Mouse (Mus musculus) megakaryocyte progenitor cell, adult 5-6 weeks (primary cell): ENCODE measurements at regions not wholly inside any gene's neighbourhood (a gene's known extent, or its start where the extent isn't known, plus 50 kb on each side); places are given as distances from the start of the nearest gene placed in this dataset.
A peak's percentile ranks its signal among the peaks of the same experiment; 100 is the strongest.
"Not testable (repeated sequence)": the region's sequence is repeated elsewhere in the genome, so short reads cannot be mapped to it uniquely, and the experiment has no call there.

Source experiments
- ATAC-seq: replicated peaks from 2 replicates; pipeline ENCODE4 v1.8.0; 2016; ENCODE audit warnings: mild to moderate bottlenecking, moderate TSS enrichment, inconsistent platforms; ENCODE audit not compliant: poor library complexity

DNA sequence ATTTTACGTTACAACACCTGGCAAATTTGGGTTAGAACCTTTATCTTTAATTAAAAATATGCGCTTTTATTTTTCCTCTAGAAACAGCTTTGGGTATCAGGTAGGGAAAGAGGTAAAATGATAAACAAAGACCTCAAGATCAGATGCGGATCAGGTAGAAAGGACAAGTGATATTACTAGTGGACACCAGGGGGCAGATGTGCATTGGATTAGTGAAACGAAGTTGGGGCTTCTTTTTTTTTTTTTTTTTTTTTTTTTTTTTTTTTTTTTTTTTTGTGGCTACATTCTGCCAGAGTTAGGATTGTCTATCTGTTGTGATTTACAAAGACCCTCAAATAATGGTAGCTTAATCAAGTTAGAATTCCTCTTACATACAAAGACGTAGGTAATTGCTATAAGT, 153.8 kb downstream of the Cd109 start:
- peak; percentile 60; the same call in 1 of the 2 replicates for ATAC-seq

- ATAC-seq = no peak
Observed at GRCm38 (mm10) chr9:78773936-78774335, 158.6 kb downstream of the Cd109 start.

DNA sequence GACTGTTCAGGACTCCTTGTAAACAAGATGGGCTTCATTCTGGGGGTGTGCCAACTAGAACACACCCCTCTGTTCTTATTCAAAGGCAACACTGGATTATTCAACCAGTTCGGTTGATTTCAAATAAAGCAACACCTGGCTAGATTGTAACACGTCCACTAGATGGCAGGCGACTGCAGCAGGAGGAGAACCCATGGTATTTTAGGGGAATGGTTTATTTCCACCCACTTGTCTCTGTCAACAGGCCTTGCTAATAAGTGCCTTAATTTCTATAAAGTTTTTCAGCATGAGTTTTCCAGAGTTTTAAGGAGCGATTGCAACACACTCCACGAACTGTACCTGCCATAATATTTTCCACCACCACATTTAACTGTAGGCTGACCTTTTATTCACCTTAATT, 160.1 kb downstream of the Cd109 start:
- ATAC-seq = peak; percentile 58; the same call in 1 of the 2 replicates

- no peak for ATAC-seq
Observed at GRCm38 (mm10) chr9:78780595-78780994, 165.2 kb downstream of the Cd109 start.

- no peak for ATAC-seq
Observed at GRCm38 (mm10) chr9:78782297-78782696, 167.0 kb downstream of the Cd109 start.

- ATAC-seq = no peak
Observed at GRCm38 (mm10) chr9:78782860-78783259, 167.5 kb downstream of the Cd109 start.

- peak; percentile 72 for ATAC-seq
Observed at GRCm38 (mm10) chr9:78787866-78788265, 172.5 kb downstream of the Cd109 start.

- no peak for ATAC-seq
Observed at GRCm38 (mm10) chr9:78789703-78790102, 174.4 kb downstream of the Cd109 start.

- ATAC-seq = no peak
Observed at GRCm38 (mm10) chr9:78790155-78790554, 174.8 kb downstream of the Cd109 start.

DNA sequence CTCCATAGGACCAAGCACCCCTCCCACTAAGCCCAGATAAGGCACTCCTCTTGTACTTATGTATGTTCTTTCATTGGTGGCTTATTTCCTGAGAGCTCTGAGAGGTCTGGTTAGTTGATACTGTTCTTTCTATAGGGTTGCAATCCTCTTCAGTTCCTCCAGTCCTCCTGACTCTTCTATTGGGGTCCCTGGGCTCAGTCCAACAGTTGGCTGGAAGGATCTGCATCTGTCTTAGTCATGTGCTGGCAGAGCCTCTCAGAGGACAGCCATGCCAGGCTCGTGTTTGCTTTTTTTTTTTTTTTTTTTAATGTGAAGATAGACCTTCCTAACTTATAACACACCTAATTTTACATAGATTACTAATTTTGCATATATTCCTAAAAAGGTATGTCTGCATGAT, 180.5 kb downstream of the Cd109 start:
- no peak for ATAC-seq

DNA sequence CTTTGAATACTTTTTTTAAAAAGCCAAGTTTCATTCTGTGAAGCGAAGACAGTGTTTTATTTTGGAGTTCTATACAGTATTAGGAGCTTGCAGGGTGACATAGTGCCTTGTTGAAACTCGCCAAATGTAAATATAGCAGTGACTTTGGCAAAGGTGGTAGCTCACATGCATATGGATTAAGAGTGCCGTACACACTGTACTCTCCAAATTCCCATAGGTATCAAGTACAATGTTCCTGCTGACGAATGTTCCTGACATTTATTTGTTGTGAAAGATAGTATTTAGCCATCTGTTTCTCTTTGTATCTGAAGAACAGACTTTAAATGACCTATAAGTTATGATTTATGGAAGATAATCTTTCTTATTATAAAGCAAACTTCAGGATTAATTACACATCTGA, 201.9 kb downstream of the Cd109 start:
- ATAC-seq = no peak

DNA sequence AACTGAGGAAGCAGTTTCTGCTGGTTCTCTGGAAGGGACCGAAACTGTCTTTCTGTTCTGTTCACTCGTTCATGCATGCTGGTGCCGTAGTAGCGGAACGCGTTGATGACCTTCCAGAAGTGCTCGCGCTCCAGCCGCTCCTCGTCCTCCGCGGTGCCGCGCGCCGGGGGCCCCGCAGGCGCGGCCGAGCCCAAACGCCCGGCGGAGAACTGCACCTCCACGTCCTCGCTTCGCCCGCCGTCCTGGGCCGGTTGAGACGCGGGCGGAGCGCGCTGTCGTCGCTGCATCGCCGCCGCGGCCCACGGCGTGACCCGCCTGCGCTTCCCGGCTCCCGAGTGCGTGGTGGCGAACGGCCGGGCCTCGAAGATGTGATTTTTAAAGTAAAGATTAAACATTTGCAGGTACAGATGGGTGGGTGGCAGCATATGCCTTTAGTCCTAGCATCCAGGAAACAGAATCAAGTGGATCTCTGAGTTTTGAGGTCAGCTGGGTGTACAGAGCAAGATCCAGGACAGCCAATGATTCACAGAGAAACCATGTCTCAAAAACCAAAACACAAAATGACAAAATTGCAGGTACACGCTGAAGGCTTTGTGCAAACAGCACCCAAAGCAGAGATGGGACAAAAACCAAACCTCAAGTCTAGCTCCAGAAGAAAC, 206.3 kb downstream of the Cd109 start:
- ATAC-seq = peak; percentile 76

GRCm38 (mm10) chr9:78844969-78845683, 229.8 kb downstream of the Cd109 start:
- ATAC-seq = no peak

DNA sequence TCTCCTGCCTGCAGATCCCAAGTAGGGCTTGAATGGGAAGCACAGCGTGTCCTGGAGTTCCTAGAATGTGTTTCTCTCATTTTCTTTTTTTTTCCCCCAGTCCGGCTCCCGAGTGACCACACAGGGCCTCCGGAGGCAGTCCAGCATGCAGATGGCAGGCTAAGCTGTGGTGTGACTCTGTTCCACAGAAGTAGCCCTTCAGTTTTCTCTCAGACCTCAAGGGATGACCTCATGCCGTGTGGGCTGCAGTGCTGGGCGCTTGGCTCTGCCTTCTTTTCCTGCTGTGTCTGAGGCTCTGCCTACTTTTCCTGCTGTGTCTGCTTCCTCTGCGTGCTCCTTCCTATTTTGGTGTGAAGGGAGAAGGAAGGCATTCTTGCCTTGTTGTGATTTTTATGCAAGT, 230.8 kb downstream of the Cd109 start:
- no peak for ATAC-seq

GRCm38 (mm10) chr9:78847890-78848563, 232.7 kb downstream of the Cd109 start:
- ATAC-seq = no peak

GRCm38 (mm10) chr9:78848564-78848893, 233.2 kb downstream of the Cd109 start:
- not testable (repeated sequence) for ATAC-seq

DNA sequence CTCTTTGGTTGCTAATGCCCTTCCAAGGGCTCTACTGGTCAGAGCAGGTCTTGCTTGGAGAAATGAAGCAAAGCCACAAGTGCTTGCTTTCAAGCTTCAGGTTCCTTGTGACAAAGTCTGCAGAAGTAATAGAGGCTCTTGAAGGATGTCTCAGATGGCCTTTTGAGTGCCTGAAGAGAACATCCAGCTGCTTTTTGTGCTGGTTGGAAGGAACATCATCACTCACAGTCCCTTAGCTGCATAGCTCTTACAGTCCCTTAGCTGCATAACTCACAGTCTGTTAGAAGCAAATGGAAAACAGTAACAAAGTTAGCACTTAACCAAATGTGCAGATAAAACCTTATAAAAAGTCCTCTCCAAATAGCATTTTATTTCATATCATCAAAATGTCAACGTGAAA, 241.6 kb downstream of the Cd109 start:
- ATAC-seq = no peak

DNA sequence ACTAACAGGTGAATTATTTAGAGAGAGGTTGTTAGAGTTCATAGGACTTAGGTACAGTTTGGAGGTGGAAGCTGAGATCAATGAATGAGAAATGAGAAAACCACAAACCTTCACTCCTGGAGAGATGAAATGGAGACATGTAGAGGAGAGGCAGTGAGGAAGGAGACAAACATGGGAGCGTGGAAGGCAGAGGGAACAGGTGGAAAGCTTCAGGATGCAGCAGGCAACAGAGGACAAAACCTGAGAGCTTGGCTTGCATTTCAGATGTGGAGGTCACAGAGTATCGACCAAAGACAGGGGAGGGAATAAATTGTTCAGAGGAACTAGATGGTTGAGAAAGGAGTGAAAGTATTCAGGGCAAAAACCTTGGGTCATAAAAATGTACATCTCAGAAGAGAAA, 244.6 kb downstream of the Cd109 start:
- no peak for ATAC-seq

DNA sequence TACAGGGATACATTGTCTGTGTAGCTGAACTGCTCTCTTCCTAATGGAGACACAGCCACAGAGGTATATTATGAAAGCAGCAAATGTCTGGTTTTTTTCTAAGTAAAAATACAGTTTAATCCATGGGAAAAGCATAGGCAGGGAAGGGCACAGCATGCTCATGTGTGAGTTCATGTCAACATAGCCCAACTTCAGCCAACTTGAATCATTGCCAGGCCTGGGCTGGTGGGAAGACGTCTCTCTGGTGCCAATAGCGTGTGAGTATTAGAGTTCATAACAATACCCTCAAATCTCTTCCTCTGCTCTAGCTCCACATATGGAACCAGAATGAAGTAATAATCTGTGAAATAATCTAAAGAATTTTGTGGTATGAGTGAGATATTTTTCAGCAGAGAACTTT, 257.2 kb downstream of the Cd109 start:
- ATAC-seq = no peak

DNA sequence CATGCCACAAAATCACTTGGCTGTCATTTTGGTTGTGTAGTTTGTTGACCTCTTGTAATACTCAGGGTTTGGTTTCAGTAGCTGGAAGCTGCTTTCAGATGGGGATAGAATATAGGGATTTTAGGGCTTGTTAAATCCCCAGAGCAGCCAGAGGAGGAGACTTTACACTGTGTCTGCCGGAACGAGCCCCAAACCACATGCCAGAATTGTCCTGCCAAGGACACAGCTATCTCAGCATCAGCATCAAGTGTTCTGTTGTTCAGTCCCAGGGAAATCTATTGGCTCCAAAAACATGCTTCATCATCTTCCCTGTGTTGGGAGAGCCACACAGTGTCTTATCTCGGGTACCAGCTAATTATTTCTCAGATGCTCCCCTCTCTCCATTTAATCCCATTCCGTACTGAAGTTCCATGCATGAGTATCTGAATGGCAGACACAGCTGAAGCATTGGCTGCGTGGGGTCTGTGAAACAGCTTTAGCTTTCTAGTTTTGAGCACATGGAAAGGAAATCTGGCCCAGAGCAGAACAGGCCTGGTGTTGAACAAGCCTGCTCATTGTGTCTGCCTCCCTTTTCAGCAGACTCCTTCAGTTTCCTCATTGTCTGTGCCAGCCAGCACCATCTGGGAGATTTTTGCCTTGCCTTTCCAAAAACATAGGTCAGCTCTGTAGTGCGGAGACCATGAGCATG, 264.8 kb downstream of the Cd109 start:
- no peak for ATAC-seq

DNA sequence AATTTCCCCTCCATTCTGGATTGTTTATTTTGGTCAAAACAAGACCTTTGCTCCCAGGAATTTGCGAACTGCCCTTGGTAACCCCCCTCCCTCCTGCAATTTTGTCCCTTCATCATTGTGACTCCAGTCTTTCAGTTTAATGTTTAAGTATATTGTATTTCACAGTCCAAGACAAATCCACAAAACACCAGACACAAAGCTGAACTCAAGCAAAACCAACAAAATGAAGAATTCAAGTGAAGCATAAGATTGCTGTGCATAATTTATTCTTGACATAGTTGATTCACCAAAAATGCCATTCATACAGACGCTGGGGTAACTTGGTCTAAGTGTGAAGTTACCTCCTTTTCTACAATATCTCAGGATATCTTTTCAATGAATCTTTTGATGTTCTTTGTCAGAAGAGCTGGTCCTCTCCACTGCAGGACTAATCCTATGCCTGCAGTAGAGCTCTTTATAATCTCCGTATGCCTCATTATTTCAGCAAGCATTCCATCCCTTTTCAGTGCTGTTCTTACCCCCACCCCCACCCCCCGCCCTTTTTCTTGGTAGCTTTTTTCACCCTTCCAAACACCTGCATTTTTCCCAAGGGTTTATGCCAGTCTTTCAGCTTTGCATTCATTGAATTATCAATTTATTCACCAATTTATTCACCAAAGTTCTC, 265.4 kb downstream of the Cd109 start:
- no peak for ATAC-seq
